Mouse (Mus musculus) central nervous system, embryonic 18 days (tissue): ENCODE data around the gene B230217C12Rik. TPM values are rescaled to one million over a fixed set of nuclear protein-coding genes. Genes with fewer than 3 reads are reported as not detected.

Experiments
- polyA plus RNA-seq: library from polyadenylated mRNA; depleted of rRNA; stranded (reverse); fragments of >200 nt; gene quantifications from 2 replicates; pipeline ENCODE4 v1.2.3, GENCODE M21; 2012; rRNA removed

B230217C12Rik gene
- polyA plus RNA-seq: 36.0 and 36.9 TPM in 2 replicates

GRCm38 (mm10) chr11:97840539-97840954 lies at the start of gene B230217C12Rik:
Gene B230217C12Rik (plus strand): TSS chr11:97840780.

GRCm38 (mm10) chr11:97798782-97799145 lies 41.8 kb upstream of the B230217C12Rik start, which contains the start of gene Lasp1:
Gene Lasp1 (plus strand): TSS chr11:97799000.

GRCm38 (mm10) chr11:97883918-97884600 lies 43.5 kb downstream of the B230217C12Rik start, which contains the start of gene Fbxo47:
Gene Fbxo47 (minus strand): TSS chr11:97884154.

Other genes starting within 250 kb of the B230217C12Rik start
- gene Epop, start 211.1 kb upstream of the B230217C12Rik start, polyA plus RNA-seq: 3.5 and 3.8 TPM in 2 replicates
- gene Mllt6, start 177.4 kb upstream of the B230217C12Rik start, polyA plus RNA-seq: 32.0 and 36.5 TPM in 2 replicates
- gene Cisd3, start 155.0 kb upstream of the B230217C12Rik start, polyA plus RNA-seq: 20.8 and 23.4 TPM in 2 replicates
- gene Pcgf2, start 140.3 kb upstream of the B230217C12Rik start, polyA plus RNA-seq: 118 and 137 TPM in 2 replicates
- 357 and 383 TPM in 2 replicates for gene Psmb3, start 137.4 kb upstream of the B230217C12Rik start, polyA plus RNA-seq
- 86.8 and 94.0 TPM in 2 replicates for gene Pip4k2b, start 96.1 kb upstream of the B230217C12Rik start, polyA plus RNA-seq
- gene Cwc25, start 74.2 kb upstream of the B230217C12Rik start, polyA plus RNA-seq: 18.3 and 18.7 TPM in 2 replicates
- 0.79 and 0.91 TPM in 2 replicates for gene 1700001P01Rik, start 64.9 kb upstream of the B230217C12Rik start, polyA plus RNA-seq
- 536 and 583 TPM in 2 replicates for gene Rpl23, start 58.3 kb upstream of the B230217C12Rik start, polyA plus RNA-seq
- gene Lasp1, start 41.8 kb upstream of the B230217C12Rik start, polyA plus RNA-seq: 106 and 122 TPM in 2 replicates
- 0.45 and 0.60 TPM in 2 replicates for gene Fbxo47, start 43.4 kb downstream of the B230217C12Rik start, polyA plus RNA-seq
- 1.9 and 2.0 TPM in 2 replicates for gene Plxdc1, start 145.7 kb downstream of the B230217C12Rik start, polyA plus RNA-seq
- gene Arl5c, start 155.4 kb downstream of the B230217C12Rik start, polyA plus RNA-seq: 2.5 and 2.6 TPM in 2 replicates
- gene Cacnb1, start 182.3 kb downstream of the B230217C12Rik start, polyA plus RNA-seq: 66.5 and 74.5 TPM in 2 replicates
- gene Rpl19, start 185.9 kb downstream of the B230217C12Rik start, polyA plus RNA-seq: 1,228 and 1,257 TPM in 2 replicates
- gene Stac2, start 212.7 kb downstream of the B230217C12Rik start, polyA plus RNA-seq: 3.4 and 5.6 TPM in 2 replicates